Mouse (Mus musculus): ENCODE data around the gene Tbx10.

GRCm38 (mm10) chr19:4011086-4011485 is 18.5 kb downstream of the Tbx10 start:
- TF ChIP-seq CTCF (IDR thresholded peaks at IDR 0.05; ENCODE audit: low read depth): no peak
- TF ChIP-seq EP300 (IDR thresholded peaks at IDR 0.05; ENCODE audit: low read depth): no peak

Measured in liver, embryonic 14.5 days (tissue).